Mouse (Mus musculus) regulatory T cell (primary cell): ENCODE measurements around the gene Kdm4d.
"Not testable (repeated sequence)": the region's sequence is repeated elsewhere in the genome, so short reads cannot be mapped to it uniquely, and the experiment has no call there.

ENCODE experiments used
- in situ Hi-C: fragments of 300-600 bp; cut with MboI, MseI; formaldehyde crosslinking; loops from one replicate; pipeline ENCODE4 v1.15.1; 2025; ENCODE audit warnings: high pct_unique_total_duplicates

Kdm4d gene

GRCm38 (mm10) chr9:14500023-14500915, at the start of gene Kdm4d, which contains the start of gene Cwc15:
Gene Kdm4d (minus strand): TSS chr9:14500482.
Gene Cwc15 (plus strand): TSS chr9:14500617.
- in situ Hi-C loops, result loop anchor here (10.0 kb wide), 1 partner anchor 775 kb away; the partner anchor contains the start of gene Med17

- in situ Hi-C loops, result no loop called here
Observed at GRCm38 (mm10) chr9:14548366-14548761, 48.1 kb upstream of the Kdm4d start.

- in situ Hi-C loops, result no loop called here
Observed at GRCm38 (mm10) chr9:14547584-14548365, 47.5 kb upstream of the Kdm4d start.

- in situ Hi-C loops, result loop anchor here (5.0 kb wide), 1 partner anchor 83 kb away; no protein-coding TSS in a partner anchor
Observed at GRCm38 (mm10) chr9:14544034-14544757, 43.9 kb upstream of the Kdm4d start.

- in situ Hi-C loops, result no loop called here
Observed at GRCm38 (mm10) chr9:14534833-14535456, 34.7 kb upstream of the Kdm4d start.

- in situ Hi-C loops, result no loop called here
Observed at GRCm38 (mm10) chr9:14533659-14534058, 33.4 kb upstream of the Kdm4d start.

GRCm38 (mm10) chr9:14532283-14532682, 32.0 kb upstream of the Kdm4d start:
- in situ Hi-C loops, result no loop called here

- in situ Hi-C loops, result no loop called here
Observed at GRCm38 (mm10) chr9:14530004-14530403, 29.7 kb upstream of the Kdm4d start.

- in situ Hi-C loops, result loop anchor here (5.0 kb wide), 1 partner anchor 179 kb away; no protein-coding TSS in a partner anchor
Observed at GRCm38 (mm10) chr9:14523408-14524043, 23.2 kb upstream of the Kdm4d start.

GRCm38 (mm10) chr9:14521695-14522094, 21.4 kb upstream of the Kdm4d start:
- in situ Hi-C loops, result loop anchor here (5.0 kb wide), 1 partner anchor 181 kb away; no protein-coding TSS in a partner anchor

- in situ Hi-C loops, result loop anchor here (5.0 kb wide), 1 partner anchor 181 kb away; no protein-coding TSS in a partner anchor
Observed at GRCm38 (mm10) chr9:14520971-14521670, 20.8 kb upstream of the Kdm4d start.

GRCm38 (mm10) chr9:14518105-14518504, 17.8 kb upstream of the Kdm4d start:
- in situ Hi-C loops, result no loop called here

GRCm38 (mm10) chr9:14517296-14517695, 17.0 kb upstream of the Kdm4d start:
- in situ Hi-C loops, result no loop called here

GRCm38 (mm10) chr9:14512633-14513445, 12.6 kb upstream of the Kdm4d start:
- in situ Hi-C loops, result no loop called here

- in situ Hi-C loops, result loop anchor here (10.0 kb wide), 1 partner anchor 774 kb away; the partner anchor contains the start of gene Med17
Observed at GRCm38 (mm10) chr9:14500916-14501424, 688 bp upstream of the Kdm4d start.

GRCm38 (mm10) chr9:14498896-14499705, 1.2 kb downstream of the Kdm4d start:
- in situ Hi-C loops, result no loop called here

- in situ Hi-C loops, result not testable (repeated sequence)
Observed at GRCm38 (mm10) chr9:14463668-14464067, 36.6 kb downstream of the Kdm4d start.

- in situ Hi-C loops, result not testable (repeated sequence)
Observed at GRCm38 (mm10) chr9:14462536-14462935, 37.7 kb downstream of the Kdm4d start.
